Mouse (Mus musculus): ENCODE results near the gene Omt2a. TPM values are rescaled to one million over a fixed set of nuclear protein-coding genes. Genes with fewer than 3 reads are reported as not detected.

The Omt2a gene
- polyA plus RNA-seq, 1 experiment: not detected

Other genes starting within 250 kb of the Omt2a start
- 16.4 and 19.1 TPM in 2 replicates for gene Fbxo9, start 205.7 kb downstream of the Omt2a start, polyA plus RNA-seq (2011; ENCODE audit: insufficient read depth, insufficient read length, low read depth, missing spikeins)
- gene Ick, start 205.6 kb downstream of the Omt2a start, polyA plus RNA-seq (2011; ENCODE audit: insufficient read depth, insufficient read length, low read depth, missing spikeins): 17.1 and 17.5 TPM in 2 replicates
- 322 and 323 TPM in 2 replicates for gene Gsta4, start 132.0 kb downstream of the Omt2a start, polyA plus RNA-seq (2011; ENCODE audit: insufficient read depth, insufficient read length, low read depth, missing spikeins)
- gene Gsta1, start 84.1 kb downstream of the Omt2a start, polyA plus RNA-seq (2011; ENCODE audit: insufficient read depth, insufficient read length, low read depth, missing spikeins): not detected in 2 replicates
- gene Gm3776, start 57.7 kb downstream of the Omt2a start, polyA plus RNA-seq (2011; ENCODE audit: insufficient read depth, insufficient read length, low read depth, missing spikeins): not detected in 2 replicates
- not detected in 2 replicates for gene Gm10639, start 24.9 kb downstream of the Omt2a start, polyA plus RNA-seq (2011; ENCODE audit: insufficient read depth, insufficient read length, low read depth, missing spikeins)
- not detected in 2 replicates for gene Omt2b, start 12.8 kb upstream of the Omt2a start, polyA plus RNA-seq (2011; ENCODE audit: insufficient read depth, insufficient read length, low read depth, missing spikeins)
- not detected in 2 replicates for gene Gsta2, start 41.0 kb upstream of the Omt2a start, polyA plus RNA-seq (2011; ENCODE audit: insufficient read depth, insufficient read length, low read depth, missing spikeins)
- gene Dppa5a, start 53.4 kb upstream of the Omt2a start, polyA plus RNA-seq (2011; ENCODE audit: insufficient read depth, insufficient read length, low read depth, missing spikeins): 5,317 and 5,424 TPM in 2 replicates
- gene Ooep, start 63.9 kb upstream of the Omt2a start, polyA plus RNA-seq (2011; ENCODE audit: insufficient read depth, insufficient read length, low read depth, missing spikeins): 75.0 and 86.4 TPM in 2 replicates
- 2.8 and 4.9 TPM in 2 replicates for gene Ddx43, start 81.0 kb upstream of the Omt2a start, polyA plus RNA-seq (2011; ENCODE audit: insufficient read depth, insufficient read length, low read depth, missing spikeins)
- gene Cgas, start 128.4 kb upstream of the Omt2a start, polyA plus RNA-seq (2011; ENCODE audit: insufficient read depth, insufficient read length, low read depth, missing spikeins): 1.1 and 1.2 TPM in 2 replicates
- gene Mto1, start 133.4 kb upstream of the Omt2a start, polyA plus RNA-seq (2011; ENCODE audit: insufficient read depth, insufficient read length, low read depth, missing spikeins): 23.1 and 26.2 TPM in 2 replicates
- gene Gm17324, start 134.0 kb upstream of the Omt2a start, polyA plus RNA-seq (2011; ENCODE audit: insufficient read depth, insufficient read length, low read depth, missing spikeins): not detected in 2 replicates
- 19,892 and 21,149 TPM in 2 replicates for gene Eef1a1, start 174.4 kb upstream of the Omt2a start, polyA plus RNA-seq (2011; ENCODE audit: insufficient read depth, insufficient read length, low read depth, missing spikeins)